Mouse (Mus musculus): ENCODE measurements around the gene Ssu2. TPM values are rescaled to one million over a fixed set of nuclear protein-coding genes. Genes with fewer than 3 reads are reported as not detected.
A peak's percentile ranks its signal among the peaks of the same experiment; 100 is the strongest.

Gene Ssu2
- total RNA-seq (2021): under 1 TPM; 0.64 to 0.96 TPM
- long read RNA-seq, experiment 1, partial matches to known transcripts: 0 of 1 reads
- long read RNA-seq, experiment 1, other reads (novel, unspliced or antisense): 1 of 1 reads
- long read RNA-seq, experiment 2: 0 reads

DNA sequence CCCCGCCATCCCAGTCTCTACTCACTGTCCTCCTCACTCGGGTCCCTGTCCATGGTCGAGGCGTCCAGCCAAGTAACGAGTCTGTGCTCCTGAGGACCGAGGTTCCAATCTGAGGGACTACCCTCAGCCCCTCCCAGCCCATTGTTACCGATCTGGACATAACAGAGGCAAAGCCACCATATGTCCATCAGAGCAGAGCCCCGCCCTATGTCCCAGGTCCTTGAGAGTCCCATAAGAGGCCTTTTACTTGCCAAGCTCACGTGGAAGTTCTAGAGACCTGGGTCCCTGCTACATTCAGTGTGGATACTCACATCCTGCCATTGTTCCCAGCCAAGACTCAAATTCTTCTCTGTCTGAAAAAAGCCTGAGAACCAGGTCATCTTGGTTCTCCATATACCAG is at the start of gene Ssu2:
Ssu2 (minus strand) TSS at position 77 of the 400 bp plus-strand sequence.
- no peak for DNase-seq
- intact Hi-C loops (cut with DNase I): no loop called here

DNA sequence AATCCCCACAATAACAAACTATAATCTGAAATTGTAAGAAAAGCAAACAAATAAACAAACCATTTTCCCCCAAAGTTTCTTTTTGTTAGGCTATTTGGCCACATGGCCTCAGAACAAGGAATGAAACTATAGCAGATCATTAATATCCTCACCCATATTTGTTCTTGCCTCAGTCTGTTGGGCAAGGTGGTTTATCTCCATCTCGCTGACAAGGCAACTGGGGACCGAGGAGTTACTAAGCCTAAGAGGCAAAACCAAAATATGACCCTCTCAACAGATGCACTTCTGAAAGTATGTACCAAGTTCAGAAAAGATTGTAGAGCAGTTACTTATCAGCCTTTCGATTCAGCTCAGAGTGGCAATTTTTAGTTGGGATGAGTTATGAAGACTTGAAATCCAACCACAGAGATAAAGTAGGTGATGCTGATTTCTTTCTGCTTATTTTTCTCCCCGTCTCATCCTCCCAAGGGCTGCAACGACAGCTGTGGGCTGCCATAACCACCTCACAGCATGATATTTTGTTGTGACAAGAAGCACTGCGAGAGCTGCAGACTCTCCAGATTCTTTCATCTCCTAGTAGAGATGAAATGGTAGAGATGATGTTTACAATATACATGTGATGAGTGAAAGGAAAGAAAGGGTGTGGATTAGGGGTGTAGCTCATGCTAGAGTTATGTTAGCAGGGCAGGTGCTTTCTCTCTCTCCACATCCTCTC is 38.4 kb upstream of the Ssu2 start:
- DNase-seq: no peak
- intact Hi-C loops (cut with DNase I): no loop called here

DNA sequence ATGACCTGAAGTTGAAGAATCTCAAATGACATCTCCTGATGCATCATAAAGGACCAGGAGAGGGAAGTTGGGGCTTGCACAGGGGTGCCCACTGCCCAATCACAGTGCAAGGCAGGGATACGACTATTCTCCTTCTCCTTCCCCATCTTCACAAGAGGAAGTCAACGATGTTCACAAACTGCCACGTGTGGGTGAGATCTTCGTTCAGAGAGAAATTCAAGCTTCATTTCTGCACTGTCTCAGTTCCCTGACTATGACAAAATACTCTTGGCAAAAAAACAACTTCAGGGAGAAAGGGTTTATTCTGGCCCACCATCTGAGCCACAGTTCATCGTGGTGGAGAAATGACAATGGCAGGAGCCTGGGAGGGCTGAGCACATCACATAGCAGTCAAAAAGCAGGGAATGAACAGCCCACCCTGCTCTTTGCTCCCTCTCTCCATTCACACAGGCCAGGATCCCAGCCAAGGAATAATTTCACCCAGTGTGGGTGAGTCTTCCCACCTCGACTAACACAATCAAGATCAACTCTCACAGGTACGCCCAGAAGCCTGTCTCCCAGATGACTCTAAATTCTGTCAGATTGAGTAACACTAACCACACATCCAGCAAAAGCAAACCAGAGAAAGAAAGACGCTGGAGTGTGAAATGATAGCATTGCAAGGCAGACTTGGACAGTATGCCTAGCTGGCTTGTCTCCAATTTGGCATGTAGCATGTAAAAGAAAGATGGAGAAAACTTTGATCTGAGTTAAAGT is 36.1 kb upstream of the Ssu2 start:
- DNase-seq: no peak
- intact Hi-C loops (cut with DNase I): no loop called here

GRCm38 (mm10) chr6:112420883-112421282 is 33.1 kb upstream of the Ssu2 start:
- no peak for DNase-seq
- intact Hi-C loops (cut with DNase I): no loop called here

GRCm38 (mm10) chr6:112419333-112419732 is 31.5 kb upstream of the Ssu2 start:
- intact Hi-C loops (cut with DNase I): no loop called here
- DNase-seq: no peak

- no peak for DNase-seq
- intact Hi-C loops (cut with DNase I): no loop called here
Observed at GRCm38 (mm10) chr6:112404111-112404510, 16.3 kb upstream of the Ssu2 start.

GRCm38 (mm10) chr6:112401953-112402683 is 14.3 kb upstream of the Ssu2 start:
- peak; percentile 75 to 87 for DNase-seq
- intact Hi-C loops (cut with DNase I): no loop called here

GRCm38 (mm10) chr6:112397351-112397750 is 9.5 kb upstream of the Ssu2 start:
- intact Hi-C loops (cut with DNase I): no loop called here
- no peak for DNase-seq

- no peak for DNase-seq
- intact Hi-C loops (cut with DNase I): no loop called here
Observed at GRCm38 (mm10) chr6:112396352-112396751, 8.5 kb upstream of the Ssu2 start.

- intact Hi-C loops (cut with DNase I): no loop called here
- no peak for DNase-seq
Observed at GRCm38 (mm10) chr6:112388385-112388784, 562 bp upstream of the Ssu2 start.

DNA sequence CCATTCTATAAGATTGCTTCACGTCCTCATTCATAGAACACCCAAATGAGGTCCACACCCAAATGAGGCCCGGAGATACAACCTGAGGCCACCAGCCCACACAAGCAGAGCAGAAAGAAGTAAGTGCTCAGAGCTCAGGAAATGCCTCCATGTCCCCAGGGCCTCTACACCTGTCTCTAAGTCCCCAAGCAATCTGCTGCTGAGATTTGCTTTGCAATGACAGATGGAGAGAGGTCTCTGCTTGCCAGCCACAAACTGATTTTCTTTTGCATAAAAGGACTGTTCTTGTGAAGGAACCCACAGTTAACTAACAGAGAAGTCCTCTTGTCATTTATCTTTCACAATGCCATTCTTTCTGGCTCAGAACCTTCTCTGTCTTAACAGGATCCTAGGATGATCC is 1.6 kb downstream of the Ssu2 start:
- no peak for DNase-seq
- intact Hi-C loops (cut with DNase I): no loop called here

GRCm38 (mm10) chr6:112382990-112383685 is 4.7 kb downstream of the Ssu2 start:
- no peak for DNase-seq
- intact Hi-C loops (cut with DNase I): no loop called here

GRCm38 (mm10) chr6:112379054-112379453 is 8.8 kb downstream of the Ssu2 start:
- intact Hi-C loops (cut with DNase I): no loop called here

DNA sequence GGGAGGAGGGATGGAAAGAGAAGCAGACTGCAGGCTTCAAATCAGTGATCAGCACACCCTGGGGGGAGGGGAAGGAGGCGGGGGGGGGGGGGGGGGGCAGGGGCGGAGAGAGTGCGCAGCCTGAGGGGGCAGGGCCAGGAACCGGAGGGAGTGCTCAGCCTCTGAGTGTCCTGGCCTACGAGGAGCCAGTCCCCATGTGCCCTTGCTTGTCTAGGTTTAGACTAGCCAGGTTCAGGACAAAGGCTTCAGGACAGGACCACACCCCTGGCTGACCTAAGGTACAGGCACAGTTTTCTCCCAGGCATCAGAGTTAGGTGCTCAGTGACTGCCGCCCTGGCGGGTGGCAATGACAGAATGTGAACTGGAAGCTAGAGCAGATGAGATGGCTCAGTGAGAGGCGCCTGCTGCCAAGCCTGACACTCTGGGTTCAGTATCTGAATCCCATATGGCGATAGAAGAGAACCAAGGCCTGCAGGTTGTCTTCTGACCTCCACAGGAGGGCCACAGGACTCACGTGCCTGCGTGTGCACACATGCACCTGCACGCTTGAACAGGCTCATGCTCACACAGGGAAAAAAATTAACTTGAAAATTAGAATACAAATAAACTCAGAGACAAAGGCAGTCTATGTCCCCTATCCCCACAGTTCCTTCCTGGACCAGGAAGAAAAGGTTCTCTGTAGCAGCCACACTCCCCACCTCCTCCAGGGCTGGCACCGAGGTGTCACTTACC is 12.0 kb downstream of the Ssu2 start:
- intact Hi-C loops (cut with DNase I): no loop called here
- no peak for DNase-seq

More at GRCm38 (mm10) chr6:112379054-112379453, 8.8 kb downstream of the Ssu2 start:
- DNase-seq: no peak

DNA sequence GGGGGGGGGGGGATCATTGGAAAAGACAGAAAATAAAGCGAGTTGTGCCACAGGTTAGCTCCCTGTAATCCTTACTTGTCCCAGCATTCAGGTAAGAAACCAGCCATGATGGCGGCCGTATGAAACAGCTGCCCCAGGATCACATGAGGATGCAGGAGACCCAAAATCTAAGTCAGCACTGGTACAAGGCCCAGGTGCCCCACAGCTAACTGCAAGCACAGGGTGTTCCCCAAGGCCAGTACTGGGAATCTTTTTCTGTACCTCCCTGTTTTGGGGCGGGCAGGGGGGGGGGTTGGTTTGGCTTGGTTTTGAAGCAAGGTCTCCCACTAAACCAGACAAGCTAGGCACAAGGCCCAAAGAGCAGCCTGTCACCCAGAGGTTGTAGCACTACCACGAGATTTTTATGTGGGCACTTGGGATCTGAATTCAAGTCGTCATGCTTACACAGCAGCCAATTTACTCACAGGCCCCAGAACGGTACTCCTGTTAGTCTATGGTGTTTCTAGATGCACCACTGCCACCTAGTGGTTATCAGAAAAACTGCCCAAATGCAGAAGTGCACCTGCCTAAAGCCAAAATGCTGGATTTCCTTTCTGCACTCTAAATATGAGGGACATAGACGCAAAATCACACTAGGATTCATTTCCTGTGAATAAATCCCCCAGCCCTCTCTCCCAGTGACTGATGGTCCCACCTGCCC is 13.8 kb downstream of the Ssu2 start:
- no peak for DNase-seq
- intact Hi-C loops (cut with DNase I): no loop called here

- intact Hi-C loops (cut with DNase I): no loop called here
- no peak for DNase-seq
Observed at GRCm38 (mm10) chr6:112365294-112365693, 22.5 kb downstream of the Ssu2 start.

GRCm38 (mm10) chr6:112364581-112364980 is 23.2 kb downstream of the Ssu2 start:
- intact Hi-C loops (cut with DNase I): no loop called here
- no peak for DNase-seq

DNA sequence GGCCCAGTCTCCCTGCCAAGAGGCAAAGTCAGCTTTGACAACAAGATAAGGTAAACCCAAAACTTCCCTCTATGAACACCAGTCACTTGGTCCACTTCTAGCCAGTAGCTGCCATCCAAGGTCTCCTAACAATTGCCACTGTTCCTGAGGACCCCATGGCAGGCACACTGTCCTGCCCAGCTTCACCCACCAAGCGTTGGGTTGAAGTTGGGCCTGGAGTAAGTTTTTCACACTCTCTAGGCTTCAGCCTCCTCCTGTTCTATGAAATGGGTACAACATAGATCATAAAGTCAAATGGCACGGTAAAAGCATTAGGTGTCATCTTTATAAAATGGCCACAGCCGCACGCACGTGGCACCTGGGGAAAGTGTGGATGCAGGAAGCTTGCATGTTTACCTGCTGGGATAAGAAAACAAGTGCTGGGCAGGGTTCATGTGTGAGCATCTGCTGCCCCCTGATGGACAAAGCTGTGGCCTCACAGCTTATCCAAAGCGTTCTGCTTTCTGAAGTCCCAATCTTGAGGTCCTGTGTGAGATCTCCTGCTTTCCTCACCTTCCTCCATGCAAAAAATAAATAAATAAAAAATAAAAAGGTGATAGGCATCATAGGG is 25.4 kb downstream of the Ssu2 start:
- intact Hi-C loops (cut with DNase I): no loop called here
- peak; percentile 57 to 61 for DNase-seq

GRCm38 (mm10) chr6:112360676-112361075 is 27.1 kb downstream of the Ssu2 start:
- intact Hi-C loops (cut with DNase I): no loop called here
- no peak for DNase-seq
